Mouse (Mus musculus) brain, embryonic 14.5 days (tissue): ENCODE data around the gene Ets2.

Source experiments
- CTCF ChIP-seq: fragments of 200-500 bp; IDR thresholded peaks from 2 replicates; pipeline ENCODE4 v1.5.1; 2012; ENCODE audit warnings: inconsistent platforms, mild to moderate bottlenecking, moderate library complexity, borderline replicate concordance; ENCODE audit not compliant: insufficient read depth, insufficient read length; ENCODE audit errors: extremely low read depth
- POLR2A ChIP-seq: fragments of 200-500 bp; IDR thresholded peaks from 2 replicates; pipeline ENCODE4 v1.6.1; 2012; ENCODE audit warnings: mild to moderate bottlenecking, inconsistent platforms, borderline replicate concordance; ENCODE audit not compliant: poor library complexity, insufficient read depth, insufficient read length, severe bottlenecking; ENCODE audit errors: extremely low read depth

GRCm38 (mm10) chr16:95666288-95666687 is 35.6 kb upstream of the Ets2 start:
- TF ChIP-seq CTCF (no peak), POLR2A (no peak)
